Mouse (Mus musculus) liver, embryonic 15.5 days (tissue): ENCODE data around the gene Gsta3. TPM values are rescaled to one million over a fixed set of nuclear protein-coding genes. Genes with fewer than 3 reads are reported as not detected.
"Not testable (repeated sequence)": the region's sequence is repeated elsewhere in the genome, so short reads cannot be mapped to it uniquely, and the experiment has no call there.

ENCODE experiments used
- ATAC-seq: fragments of 200-750 bp; cut with Nextera tagmentation; 2 replicates; pipeline ENCODE4 v1.8.0; 2017; ENCODE audit warnings: moderate number of reproducible peaks, mild to moderate bottlenecking, moderate library complexity; ENCODE audit not compliant: insufficient read depth
- H3K27ac ChIP-seq: fragments of 300-500 bp; sonication (generic); replicated peaks from 2 replicates; pipeline ENCODE4 v1.5.1; 2015; ENCODE audit warnings: mild to moderate bottlenecking, inconsistent platforms
- H3K27me3 ChIP-seq: fragments of 300-500 bp; sonication (generic); 2 replicates; pipeline ENCODE4 v1.6.1; 2015; ENCODE audit warnings: mild to moderate bottlenecking, inconsistent platforms
- H3K36me3 ChIP-seq: fragments of 300-500 bp; sonication (generic); replicated peaks from 2 replicates; pipeline ENCODE4 v1.6.1; 2015; ENCODE audit warnings: moderate library complexity, mild to moderate bottlenecking, inconsistent platforms
- H3K4me1 ChIP-seq: fragments of 300-500 bp; sonication (generic); replicated peaks from 2 replicates; pipeline ENCODE4 v1.6.1; 2015; ENCODE audit warnings: inconsistent platforms
- H3K4me2 ChIP-seq: fragments of 300-500 bp; sonication (generic); 2 replicates; pipeline ENCODE4 v1.6.1; 2015; ENCODE audit warnings: moderate library complexity, mild to moderate bottlenecking, inconsistent platforms
- H3K4me3 ChIP-seq: fragments of 300-500 bp; sonication (generic); replicated peaks from 2 replicates; pipeline ENCODE4 v1.5.1; 2015; ENCODE audit warnings: mild to moderate bottlenecking, inconsistent platforms
- H3K9ac ChIP-seq: fragments of 300-500 bp; sonication (generic); 2 replicates; pipeline ENCODE4 v1.6.1; 2015; ENCODE audit warnings: moderate library complexity, mild to moderate bottlenecking, inconsistent platforms
- H3K9me3 ChIP-seq: fragments of 300-500 bp; sonication (generic); replicated peaks from 2 replicates; pipeline ENCODE4 v1.6.1; 2016; ENCODE audit warnings: inconsistent platforms
- WGBS: fragments of 180-500 bp; shearing (Covaris S2); methylation state at CpG from one replicate; pipeline ENCODE4 v1.1.7; 2015; ENCODE audit warnings: mixed read lengths; ENCODE audit not compliant: insufficient replicate concordance; 5-methylcytosine and 5-hydroxymethylcytosine counted together
- polyA plus RNA-seq: library from polyadenylated mRNA; unstranded; fragments of >200 nt; fragmentation: Nextera tagmentation; extraction: Ambion mirVana; gene quantifications from 2 replicates; pipeline ENCODE4 v1.2.1, GENCODE M21; 2015

The Gsta3 gene
- polyA plus RNA-seq: 102 and 115 TPM in 2 replicates

- H3K4me3 ChIP-seq: peak within 1 kb of the TSS; percentile 32
- H3K27me3 ChIP-seq: no peaks in the 10 kb centered on the region
- no peaks in the 10 kb centered on the region for H3K9me3 ChIP-seq
- 72% methylated on average over 8 of the region's 8 CpGs for WGBS
- peak within 1 kb of the TSS; percentile 35 for H3K4me2 ChIP-seq
- H3K36me3 ChIP-seq: no peaks in the 10 kb centered on the region
- H3K9ac ChIP-seq: no peak within 1 kb of the TSS; the same call in 1 of the 2 replicates
- ATAC-seq: peak; percentile 61; the same call in 1 of the 2 replicates
- peak within 1 kb of the TSS; percentile 24; the same call in 1 of the 2 replicates for H3K27ac ChIP-seq
- H3K4me1 ChIP-seq: peaks cover 8% of the 10 kb centered on the region
Observed at GRCm38 (mm10) chr1:21239911-21240898, at the start of gene Gsta3. TSS of gene Gsta3 (plus strand) at chr1:21240589.

- Histone ChIP-seq H3K36me3 (no peaks in the 10 kb centered on the region), H3K27ac (no peak overlapping the region), H3K27me3 (no peaks in the 10 kb centered on the region), H3K4me3 (no peak overlapping the region), H3K4me2 (no peak overlapping the region), H3K9me3 (no peaks in the 10 kb centered on the region), H3K4me1 (no peaks in the 10 kb centered on the region), H3K9ac (no peak overlapping the region)
- 65% methylated on average over 1 of the region's 1 CpGs for WGBS
- ATAC-seq: no peak
Observed at GRCm38 (mm10) chr1:21206241-21206640, 34.1 kb upstream of the Gsta3 start.

DNA sequence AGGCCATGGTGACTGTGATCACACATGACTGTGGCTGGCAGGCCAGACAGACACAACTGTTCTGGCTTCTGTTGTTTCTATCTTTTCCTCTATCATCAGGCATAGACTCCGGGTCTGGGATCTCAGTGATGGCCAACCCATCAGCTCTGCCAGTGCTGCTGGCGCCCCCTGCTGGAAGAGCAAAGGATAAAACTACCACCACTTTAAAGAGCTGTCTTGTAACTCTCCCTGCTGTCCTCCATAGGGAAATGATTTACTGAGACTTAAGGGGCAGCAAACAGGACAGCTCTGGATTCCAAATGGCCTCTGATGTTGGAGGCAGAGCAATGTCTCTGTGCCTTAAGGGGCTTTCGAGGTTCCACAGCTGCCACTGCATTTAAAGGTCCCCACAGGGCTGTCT lies 26.9 kb upstream of the Gsta3 start:
- not testable (repeated sequence) for H3K9me3 ChIP-seq, H3K4me3 ChIP-seq, H3K9ac ChIP-seq, ATAC-seq, H3K36me3 ChIP-seq, H3K4me2 ChIP-seq, H3K27ac ChIP-seq, H3K27me3 ChIP-seq, H3K4me1 ChIP-seq
- 25% methylated on average over 3 of the region's 3 CpGs for WGBS

DNA sequence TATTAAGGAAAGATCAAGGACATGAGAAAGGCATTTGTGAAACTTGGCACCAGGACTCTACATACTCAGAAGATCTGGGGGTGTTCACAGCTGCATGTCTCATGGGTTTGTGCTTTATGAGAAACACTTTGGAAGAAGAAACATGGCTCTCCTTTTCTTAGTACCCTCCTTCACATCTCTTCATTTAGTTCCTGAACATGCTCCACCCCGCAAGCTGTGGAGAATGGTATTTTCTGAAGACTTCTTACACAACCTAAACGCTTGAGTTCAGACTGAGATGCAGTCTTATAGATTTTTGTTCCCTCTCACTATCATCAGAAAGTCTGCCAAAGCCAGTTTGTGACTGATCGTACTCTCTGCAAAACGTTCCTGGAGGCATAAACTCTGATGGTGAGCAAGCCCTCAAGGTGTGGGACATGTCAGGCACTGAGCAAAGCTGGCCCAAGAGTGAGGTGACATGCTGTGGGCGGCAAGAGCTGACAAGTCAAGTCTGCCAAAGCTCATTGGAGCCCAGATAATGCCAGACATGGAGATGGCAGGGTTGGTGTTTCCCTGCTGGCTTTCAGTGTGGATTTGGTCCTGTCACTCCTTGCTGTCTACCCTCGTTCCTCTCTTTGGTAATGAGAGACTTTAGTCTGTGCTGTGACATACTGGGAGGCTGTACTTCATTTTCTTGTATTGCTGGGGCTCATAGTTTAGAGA lies 26.2 kb upstream of the Gsta3 start:
- ATAC-seq, H3K27me3 ChIP-seq: not testable (repeated sequence)
- 57% methylated on average over 6 of the region's 6 CpGs for WGBS

GRCm38 (mm10) chr1:21218489-21218919 lies 21.9 kb upstream of the Gsta3 start, which contains the start of gene Tmem14a:
TSS of gene Tmem14a (plus strand) at chr1:21218575.
- H3K36me3 ChIP-seq: no peaks in the 10 kb centered on the region
- ATAC-seq: peak; percentile 79
- no peaks in the 10 kb centered on the region for H3K9me3 ChIP-seq
- peak within 1 kb of the TSS; percentile 61; the same call in 1 of the 2 replicates for H3K27ac ChIP-seq
- under 1% methylated on average over 17 of the region's 17 CpGs for WGBS
- H3K9ac ChIP-seq: peak within 1 kb of the TSS; percentile 69
- H3K4me3 ChIP-seq: peak within 1 kb of the TSS; percentile 68
- peaks cover 18% of the 10 kb centered on the region for H3K4me1 ChIP-seq
- peak within 1 kb of the TSS; percentile 78 for H3K4me2 ChIP-seq
- H3K27me3 ChIP-seq: no peaks in the 10 kb centered on the region

More for the DNA sequence above, 26.2 kb upstream of the Gsta3 start:
- not testable (repeated sequence) for H3K9ac ChIP-seq, H3K4me2 ChIP-seq, H3K4me1 ChIP-seq, H3K27ac ChIP-seq, H3K4me3 ChIP-seq, H3K36me3 ChIP-seq, H3K9me3 ChIP-seq

DNA sequence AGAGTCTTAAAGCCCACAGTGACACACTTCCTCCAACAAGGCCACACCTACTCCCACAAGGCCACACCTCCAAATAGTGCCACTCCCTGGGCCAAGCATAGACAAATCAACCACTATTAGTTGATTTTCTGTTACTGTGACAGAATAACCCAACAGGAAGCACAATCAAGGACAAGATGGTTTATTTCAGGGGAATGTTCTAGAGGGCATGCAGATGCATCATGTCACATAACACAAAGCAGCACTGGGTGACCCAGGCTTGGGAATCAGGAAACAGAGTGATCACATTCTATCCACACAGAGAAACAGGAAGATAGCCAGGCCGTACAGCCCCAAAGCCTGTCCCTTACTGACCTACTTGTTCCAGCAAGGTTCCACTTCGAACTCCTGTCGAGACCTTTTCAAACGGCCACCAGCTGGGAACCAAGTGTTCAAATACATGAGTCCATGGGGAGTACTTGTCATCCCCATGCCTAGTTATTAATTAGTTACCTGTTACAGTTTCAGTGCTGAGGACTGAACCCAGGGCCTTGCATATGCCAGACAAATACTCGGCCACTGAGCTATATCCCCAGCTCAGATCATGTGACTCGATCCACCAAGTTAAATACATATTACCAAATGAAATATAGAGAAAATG lies 12.5 kb upstream of the Gsta3 start:
- Histone ChIP-seq H3K9ac (no peak overlapping the region), H3K36me3 (no peaks in the 10 kb centered on the region), H3K4me2 (no peak overlapping the region), H3K4me1 (no peaks in the 10 kb centered on the region), H3K4me3 (no peak overlapping the region), H3K27me3 (no peaks in the 10 kb centered on the region), H3K27ac (no peak overlapping the region), H3K9me3 (no peaks in the 10 kb centered on the region)
- 77% methylated on average over 6 of the region's 6 CpGs for WGBS
- no peak for ATAC-seq

GRCm38 (mm10) chr1:21228740-21229722 lies 11.4 kb upstream of the Gsta3 start:
- H3K4me1 ChIP-seq, H3K9me3 ChIP-seq, H3K27ac ChIP-seq, H3K4me3 ChIP-seq, H3K9ac ChIP-seq, H3K36me3 ChIP-seq, ATAC-seq, H3K27me3 ChIP-seq, H3K4me2 ChIP-seq: not testable (repeated sequence)
- WGBS: 68% methylated on average over 15 of the region's 15 CpGs

DNA sequence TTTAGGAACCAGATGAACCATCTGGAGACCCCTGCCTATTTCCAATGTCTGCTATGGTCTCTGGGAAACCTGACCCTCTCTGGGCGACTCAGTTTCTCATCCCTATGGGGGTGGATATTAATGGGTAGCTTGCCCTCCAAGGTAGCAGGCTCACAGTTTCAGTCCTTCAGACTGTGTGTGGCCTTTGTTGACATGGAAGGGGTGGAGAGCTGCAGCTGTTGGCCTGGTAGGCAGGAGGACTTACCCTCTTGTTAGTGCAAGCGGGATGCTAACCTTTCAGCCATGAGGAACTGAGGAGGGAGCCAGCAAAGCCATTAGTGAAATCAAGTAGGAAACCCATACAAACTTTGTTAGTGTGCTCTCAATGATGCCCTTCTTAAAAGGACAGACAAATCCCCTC lies 10.0 kb upstream of the Gsta3 start:
- Histone ChIP-seq H3K36me3 (no peaks in the 10 kb centered on the region), H3K27me3 (no peaks in the 10 kb centered on the region), H3K9me3 (no peaks in the 10 kb centered on the region), H3K9ac (no peak overlapping the region), H3K27ac (no peak overlapping the region), H3K4me3 (no peak overlapping the region), H3K4me1 (no peaks in the 10 kb centered on the region), H3K4me2 (no peak overlapping the region)
- WGBS: 62% methylated on average over 2 of the region's 2 CpGs
- ATAC-seq: no peak

DNA sequence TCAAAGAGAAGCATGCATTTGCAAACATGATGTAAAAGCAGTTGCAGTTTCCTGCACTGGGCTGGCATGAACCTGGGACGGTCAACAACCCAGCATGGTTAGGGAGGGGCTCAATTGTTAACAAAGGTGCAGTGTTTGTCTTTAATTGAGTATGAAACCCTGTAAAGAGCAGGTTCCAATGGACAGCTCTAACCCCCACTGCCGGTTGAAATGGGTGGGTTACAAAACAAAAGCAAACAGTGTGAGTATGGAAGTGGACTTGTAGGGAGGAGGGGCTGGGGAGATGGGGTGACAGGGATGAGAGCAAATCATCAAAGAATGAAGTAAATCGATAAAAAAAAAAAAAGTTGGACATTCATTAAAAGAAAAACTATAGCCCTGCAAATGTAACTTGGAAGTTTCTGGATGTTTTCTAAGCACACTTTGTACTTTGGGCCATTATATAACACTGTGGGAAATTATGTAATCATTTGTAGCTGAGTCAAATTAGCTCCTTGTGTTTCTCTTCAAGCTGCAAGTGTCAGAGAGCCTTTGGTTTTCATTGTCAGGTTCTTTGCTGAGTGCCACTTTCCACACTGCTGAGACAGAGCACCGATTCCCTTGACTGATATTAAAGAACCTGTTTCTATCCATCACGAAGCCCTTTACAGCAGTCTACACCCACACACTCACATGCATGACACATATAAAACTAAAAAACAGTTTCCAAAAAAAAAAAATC lies 8.5 kb upstream of the Gsta3 start:
- Histone ChIP-seq H3K27ac (peak overlapping the region; percentile 56), H3K27me3 (no peaks in the 10 kb centered on the region), H3K4me3 (no peak overlapping the region), H3K36me3 (no peaks in the 10 kb centered on the region), H3K9me3 (no peaks in the 10 kb centered on the region), H3K9ac (no peak overlapping the region), H3K4me2 (no peak overlapping the region), H3K4me1 (no peaks in the 10 kb centered on the region)
- ATAC-seq: peak; percentile 83
- 51% methylated on average over 5 of the region's 5 CpGs for WGBS
